Mouse (Mus musculus) midbrain, postnatal 0 days (tissue): ENCODE measurements around the gene Skida1. TPM values are rescaled to one million over a fixed set of nuclear protein-coding genes. Genes with fewer than 3 reads are reported as not detected.

ENCODE experiments used
- ATAC-seq: fragments of 200-750 bp; cut with Nextera tagmentation; 2 replicates; pipeline ENCODE4 v1.8.0; 2017; ENCODE audit warnings: moderate number of reproducible peaks, mild to moderate bottlenecking, moderate TSS enrichment, moderate library complexity; ENCODE audit not compliant: low FRiP score
- DNase-seq: peaks from one replicate; pipeline ENCODE4 v3.0.0-alpha.2; 2015; ENCODE audit warnings: low spot score
- H3K27ac ChIP-seq: fragments of 300-500 bp; sonication (generic); 2 replicates; pipeline ENCODE4 v1.5.1; 2014; ENCODE audit warnings: low read depth, mild to moderate bottlenecking, low read length, mixed read lengths
- H3K27me3 ChIP-seq: fragments of 300-500 bp; sonication (generic); 2 replicates; pipeline ENCODE4 v1.6.1; 2014; ENCODE audit warnings: low read length, control low read depth, mixed read lengths; ENCODE audit not compliant: insufficient read depth
- H3K36me3 ChIP-seq: fragments of 300-500 bp; sonication (generic); 2 replicates; pipeline ENCODE4 v1.6.1; 2014; ENCODE audit warnings: low read length, control low read depth, mixed read lengths; ENCODE audit not compliant: insufficient read depth
- H3K4me1 ChIP-seq: fragments of 300-500 bp; sonication (generic); 2 replicates; pipeline ENCODE4 v1.6.1; 2014; ENCODE audit warnings: mild to moderate bottlenecking, control low read depth, antibody characterized with exemption, low read length, mixed read lengths; ENCODE audit not compliant: insufficient read depth
- H3K4me2 ChIP-seq: fragments of 300-500 bp; sonication (generic); 2 replicates; pipeline ENCODE4 v1.6.1; 2014; ENCODE audit warnings: low read depth, mild to moderate bottlenecking, low read length, mixed read lengths; ENCODE audit not compliant: poor library complexity, severe bottlenecking
- H3K4me3 ChIP-seq: fragments of 300-500 bp; sonication (generic); 2 replicates; pipeline ENCODE4 v1.5.1; 2014; ENCODE audit warnings: low read depth, mild to moderate bottlenecking, low read length, moderate library complexity
- H3K9ac ChIP-seq: fragments of 300-500 bp; sonication (generic); replicated peaks from 2 replicates; pipeline ENCODE4 v1.6.1; 2014; ENCODE audit warnings: mild to moderate bottlenecking, low read length, moderate library complexity, mixed read lengths; ENCODE audit not compliant: poor library complexity, severe bottlenecking
- H3K9me3 ChIP-seq: fragments of 300-500 bp; sonication (generic); 2 replicates; pipeline ENCODE4 v1.6.1; 2016; ENCODE audit warnings: low read length, control low read depth
- CTCF ChIP-seq: IDR thresholded peaks from 2 replicates; pipeline ENCODE4 v1.5.1; 2016; ENCODE audit warnings: antibody characterized with exemption, mild to moderate bottlenecking
- WGBS: fragments of 180-500 bp; shearing (Covaris S2); extraction: QIAGEN DNeasy Blood & Tissue Kit; methylation state at CpG from one replicate; pipeline ENCODE4 v1.1.7; 2014; 5-methylcytosine and 5-hydroxymethylcytosine counted together
- polyA plus RNA-seq: library from polyadenylated mRNA; unstranded; fragments of >200 nt; fragmentation: Nextera tagmentation; extraction: Ambion mirVana; gene quantifications from 2 replicates; pipeline ENCODE4 v1.2.1, GENCODE M21; 2015
- total RNA-seq: library from RNA; depleted of rRNA; stranded (reverse); fragments of >200 nt; gene quantifications from 2 replicates; pipeline ENCODE4 v1.2.3, GENCODE M21; 2014

Gene Skida1
- total and polyA plus RNA-seq, 2 experiments from 2014 or later, result 4.3 to 12.1 TPM

GRCm38 (mm10) chr2:18071947-18072346 lies 23.1 kb upstream of the Skida1 start:
- Histone ChIP-seq H3K4me3 (no peak overlapping the region), H3K27me3 (no peaks in the 10 kb centered on the region), H3K4me2 (no peak overlapping the region), H3K9ac (no peak overlapping the region), H3K4me1 (no peaks in the 10 kb centered on the region), H3K27ac (no peak overlapping the region), H3K36me3 (peaks cover 4% of the 10 kb centered on the region; the same call in 1 of the 2 replicates), H3K9me3 (no peaks in the 10 kb centered on the region)
- 91% methylated on average over 2 of the region's 2 CpGs for WGBS
- ATAC-seq (no peak), DNase-seq (no peak)
- TF ChIP-seq CTCF, result no peak

GRCm38 (mm10) chr2:18068071-18068796 lies 19.4 kb upstream of the Skida1 start:
- no peaks in the 10 kb centered on the region for H3K27me3 ChIP-seq
- H3K4me3 ChIP-seq, result no peak overlapping the region
- H3K4me1 ChIP-seq, result no peaks in the 10 kb centered on the region
- no peak overlapping the region for H3K9ac ChIP-seq
- DNase-seq (no peak), ATAC-seq (no peak)
- no peak for TF ChIP-seq CTCF
- H3K4me2 ChIP-seq, result no peak overlapping the region
- H3K9me3 ChIP-seq, result no peaks in the 10 kb centered on the region
- WGBS, result 89% methylated on average over 4 of the region's 4 CpGs
- no peak overlapping the region for H3K27ac ChIP-seq
- H3K36me3 ChIP-seq, result no peaks in the 10 kb centered on the region

DNA sequence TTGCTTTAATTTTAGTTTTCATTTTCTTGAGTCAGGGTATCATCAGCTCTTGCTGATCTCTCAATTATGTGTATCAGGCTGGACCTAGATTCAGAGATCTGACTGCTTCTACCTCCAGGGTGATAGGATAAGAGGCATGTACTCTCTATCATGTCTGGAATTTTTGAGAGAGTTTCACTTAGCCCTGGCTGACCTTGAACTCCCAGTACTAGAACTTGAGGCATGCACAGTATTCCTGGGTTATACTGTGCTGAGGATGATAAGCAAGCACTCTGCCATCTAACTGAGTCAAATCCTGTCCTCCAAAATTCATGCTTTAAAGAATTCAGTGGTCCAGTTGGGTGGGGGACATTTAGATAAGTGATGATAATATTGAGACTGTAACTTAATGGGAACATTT lies 17.6 kb upstream of the Skida1 start:
- no peaks in the 10 kb centered on the region for H3K9me3 ChIP-seq
- no peak for ATAC-seq
- TF ChIP-seq CTCF, result no peak
- no peak overlapping the region for H3K4me3 ChIP-seq
- H3K4me2 ChIP-seq, result no peak overlapping the region
- no peaks in the 10 kb centered on the region for H3K36me3 ChIP-seq
- no peaks in the 10 kb centered on the region for H3K4me1 ChIP-seq
- no peak overlapping the region for H3K9ac ChIP-seq
- no peaks in the 10 kb centered on the region for H3K27me3 ChIP-seq
- H3K27ac ChIP-seq, result no peak overlapping the region
- no peak for DNase-seq

DNA sequence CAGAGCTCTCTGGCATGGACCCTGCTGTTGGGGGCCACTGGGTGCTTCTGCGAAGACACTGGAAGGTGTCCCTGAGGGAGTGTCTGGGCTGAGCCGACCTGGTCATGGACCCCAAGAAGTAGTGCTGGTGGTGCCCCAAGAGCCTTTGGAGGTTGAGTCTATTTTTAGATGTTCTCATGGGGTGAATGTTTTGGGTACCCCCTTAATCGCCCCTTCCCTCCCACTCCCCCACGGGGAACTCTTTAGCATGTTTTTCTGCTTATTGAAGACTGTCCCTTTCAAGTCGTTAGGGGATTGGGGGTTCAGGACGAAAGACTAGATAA lies 16.8 kb upstream of the Skida1 start:
- Histone ChIP-seq H3K27me3 (no peaks in the 10 kb centered on the region), H3K4me2 (peak overlapping the region; percentile 77), H3K9ac (peak overlapping the region; percentile 96), H3K27ac (peak overlapping the region; percentile 97), H3K36me3 (no peaks in the 10 kb centered on the region), H3K9me3 (no peaks in the 10 kb centered on the region), H3K4me1 (no peaks in the 10 kb centered on the region), H3K4me3 (peak overlapping the region; percentile 81)
- WGBS, result 4% methylated on average over 6 of the region's 6 CpGs
- no peak for TF ChIP-seq CTCF
- ATAC-seq (no peak), DNase-seq (no peak)

DNA sequence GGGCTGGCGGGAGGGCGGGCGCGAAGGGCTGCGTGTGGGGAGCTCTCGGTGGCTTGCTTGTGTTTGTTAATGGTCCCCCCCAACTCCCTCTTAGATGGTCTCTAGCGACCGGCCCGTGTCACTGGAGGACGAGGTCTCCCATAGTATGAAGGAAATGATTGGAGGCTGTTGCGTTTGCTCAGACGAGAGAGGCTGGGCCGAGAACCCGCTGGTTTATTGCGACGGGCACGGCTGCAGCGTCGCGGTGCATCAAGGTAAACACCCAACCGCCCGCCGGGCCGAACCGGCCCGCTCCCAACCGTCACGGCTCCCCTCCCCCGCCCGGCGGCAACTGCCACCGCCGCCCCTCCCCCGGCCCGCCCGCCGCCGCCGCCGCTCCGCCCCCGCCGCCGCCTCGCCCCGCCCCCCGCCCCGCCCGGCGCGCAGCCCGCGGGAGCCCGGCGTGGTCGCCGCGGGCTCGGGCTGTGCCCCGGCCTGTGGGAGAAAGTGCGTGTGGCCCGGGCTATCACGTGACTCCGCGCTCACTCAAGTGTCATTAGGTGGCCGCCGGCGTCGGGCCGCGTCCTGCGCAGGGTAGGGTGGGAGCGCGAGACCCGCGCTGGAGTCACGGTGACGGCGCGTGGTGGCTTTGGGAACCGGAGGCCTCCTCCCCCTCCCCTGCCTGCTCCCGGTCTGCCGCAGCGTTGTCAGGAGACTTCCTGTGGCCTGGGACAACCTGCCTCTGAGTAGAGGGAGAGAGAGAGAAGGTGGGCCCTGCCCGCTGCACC lies 16.3 kb upstream of the Skida1 start:
- peak overlapping the region; percentile 81 for H3K4me3 ChIP-seq
- under 1% methylated on average over 58 of the region's 85 CpGs for WGBS
- peak overlapping the region; percentile 97 for H3K27ac ChIP-seq
- H3K4me1 ChIP-seq, result no peaks in the 10 kb centered on the region
- no peak for TF ChIP-seq CTCF
- no peaks in the 10 kb centered on the region for H3K36me3 ChIP-seq
- no peaks in the 10 kb centered on the region for H3K9me3 ChIP-seq
- DNase-seq (peak; percentile 72), ATAC-seq (peak; percentile 67)
- H3K4me2 ChIP-seq, result peak overlapping the region; percentile 77
- no peaks in the 10 kb centered on the region for H3K27me3 ChIP-seq
- H3K9ac ChIP-seq, result peak overlapping the region; percentile 96

DNA sequence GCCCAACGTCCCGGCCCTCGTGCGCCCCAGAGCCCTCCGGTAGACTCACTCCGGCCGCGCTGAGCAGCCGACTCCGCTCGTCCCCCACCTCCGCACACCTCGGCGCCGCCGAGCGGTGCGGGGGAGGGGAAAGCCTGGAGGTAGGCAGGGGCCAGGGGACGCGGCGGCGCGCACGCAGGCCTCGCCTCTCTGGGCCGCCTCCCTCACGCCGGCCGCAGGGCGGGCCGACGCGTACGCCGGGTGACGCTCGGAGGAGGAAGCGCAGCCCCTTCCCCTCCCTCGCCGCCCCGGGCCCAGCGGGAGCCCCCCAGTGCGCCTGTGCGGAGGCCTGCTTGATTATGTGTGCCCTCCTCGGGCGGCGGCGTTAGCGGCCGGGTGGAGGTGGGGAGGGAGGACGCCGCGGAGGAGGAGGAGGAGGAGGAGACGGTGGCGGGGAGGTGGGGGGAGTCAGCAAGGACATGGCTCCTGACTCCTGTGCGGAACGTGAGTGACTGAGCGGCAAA lies 15.6 kb upstream of the Skida1 start:
- peak; percentile 97 for ATAC-seq
- no peaks in the 10 kb centered on the region for H3K27me3 ChIP-seq
- peak; percentile 96 for DNase-seq
- peak overlapping the region; percentile 77 for H3K4me2 ChIP-seq
- H3K9me3 ChIP-seq, result no peaks in the 10 kb centered on the region
- no peak for TF ChIP-seq CTCF
- H3K27ac ChIP-seq, result peak overlapping the region; percentile 97
- H3K4me3 ChIP-seq, result peak overlapping the region; percentile 81
- H3K4me1 ChIP-seq, result no peaks in the 10 kb centered on the region
- no peaks in the 10 kb centered on the region for H3K36me3 ChIP-seq
- H3K9ac ChIP-seq, result peak overlapping the region; percentile 96
- whole genome bisulfite sequencing, result under 1% methylated on average over 35 of the region's 58 CpGs
